Mouse (Mus musculus) kidney, postnatal 10 days (tissue): Measurements from ENCODE around the gene Cct7.

Experiments used
- DNase-seq: peaks from one replicate; pipeline ENCODE4 v3.0.0; 2021; ENCODE audit warnings: mixed read lengths

Gene Cct7

GRCm38 (mm10) chr6:85504908-85505307 lies 53.6 kb downstream of the Cct7 start:
- no peak for DNase-seq

DNA sequence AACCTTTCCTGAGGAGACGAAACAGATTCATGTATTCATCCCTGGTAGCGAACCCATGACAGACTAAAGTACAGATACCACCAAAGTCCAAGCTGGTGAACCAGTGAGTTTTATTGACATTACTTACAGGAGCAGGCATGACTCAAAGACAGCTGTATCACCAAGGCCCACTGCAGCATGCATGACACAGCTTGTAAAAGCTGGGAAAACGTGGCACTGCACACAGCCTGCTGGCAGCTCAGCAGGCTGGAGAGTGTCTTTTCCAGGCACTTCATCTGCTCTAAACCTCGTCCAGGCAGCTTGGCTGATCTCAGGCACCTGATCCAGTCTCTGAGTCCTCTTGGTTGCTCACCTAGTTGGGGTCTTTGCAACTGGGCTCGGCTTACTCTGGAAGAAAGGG lies 57.3 kb downstream of the Cct7 start:
- DNase-seq, result no peak

- peak; percentile 68 for DNase-seq
Measured at GRCm38 (mm10) chr6:85510476-85510875, 59.2 kb downstream of the Cct7 start.

DNA sequence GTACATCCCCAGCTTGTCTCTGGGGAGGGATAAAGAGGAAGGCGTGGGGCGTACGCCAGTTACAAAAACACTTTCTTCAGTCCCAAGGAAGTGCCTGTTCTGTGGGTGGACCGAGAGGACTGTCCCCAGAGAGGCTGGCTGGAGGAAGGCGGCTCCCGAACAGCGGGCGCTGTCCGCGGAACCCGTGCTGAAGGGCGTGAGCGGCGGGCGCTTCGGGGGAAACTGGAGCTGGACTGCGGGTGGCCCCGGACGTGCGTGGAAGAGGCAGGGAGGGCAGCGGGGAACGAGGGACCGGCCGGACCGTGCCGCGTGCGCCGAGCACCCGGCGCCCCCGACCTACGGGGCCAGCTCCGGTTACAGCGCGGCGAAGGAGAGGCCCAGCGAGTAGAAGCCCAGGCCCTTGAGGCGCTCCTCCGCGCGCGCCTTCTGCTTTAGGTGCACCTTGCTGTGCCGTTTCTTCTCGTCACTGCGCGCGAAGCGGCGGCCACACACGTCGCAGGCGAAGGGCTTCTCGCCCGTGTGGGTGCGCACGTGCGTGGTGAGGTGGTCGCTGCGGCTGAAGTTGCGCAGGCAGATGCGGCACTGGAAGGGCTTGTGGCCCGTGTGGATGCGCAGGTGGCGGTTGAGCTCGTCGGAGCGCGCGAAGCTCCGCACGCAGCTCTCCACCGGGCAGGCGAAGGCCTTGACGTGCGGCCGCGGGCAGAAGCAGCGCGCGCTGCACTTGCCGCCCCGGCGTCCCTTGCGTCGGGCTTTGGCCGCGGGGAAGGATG lies 60.2 kb downstream of the Cct7 start:
- DNase-seq, result peak; percentile 83

GRCm38 (mm10) chr6:85512056-85512440 lies 60.7 kb downstream of the Cct7 start:
- no peak for DNase-seq

DNA sequence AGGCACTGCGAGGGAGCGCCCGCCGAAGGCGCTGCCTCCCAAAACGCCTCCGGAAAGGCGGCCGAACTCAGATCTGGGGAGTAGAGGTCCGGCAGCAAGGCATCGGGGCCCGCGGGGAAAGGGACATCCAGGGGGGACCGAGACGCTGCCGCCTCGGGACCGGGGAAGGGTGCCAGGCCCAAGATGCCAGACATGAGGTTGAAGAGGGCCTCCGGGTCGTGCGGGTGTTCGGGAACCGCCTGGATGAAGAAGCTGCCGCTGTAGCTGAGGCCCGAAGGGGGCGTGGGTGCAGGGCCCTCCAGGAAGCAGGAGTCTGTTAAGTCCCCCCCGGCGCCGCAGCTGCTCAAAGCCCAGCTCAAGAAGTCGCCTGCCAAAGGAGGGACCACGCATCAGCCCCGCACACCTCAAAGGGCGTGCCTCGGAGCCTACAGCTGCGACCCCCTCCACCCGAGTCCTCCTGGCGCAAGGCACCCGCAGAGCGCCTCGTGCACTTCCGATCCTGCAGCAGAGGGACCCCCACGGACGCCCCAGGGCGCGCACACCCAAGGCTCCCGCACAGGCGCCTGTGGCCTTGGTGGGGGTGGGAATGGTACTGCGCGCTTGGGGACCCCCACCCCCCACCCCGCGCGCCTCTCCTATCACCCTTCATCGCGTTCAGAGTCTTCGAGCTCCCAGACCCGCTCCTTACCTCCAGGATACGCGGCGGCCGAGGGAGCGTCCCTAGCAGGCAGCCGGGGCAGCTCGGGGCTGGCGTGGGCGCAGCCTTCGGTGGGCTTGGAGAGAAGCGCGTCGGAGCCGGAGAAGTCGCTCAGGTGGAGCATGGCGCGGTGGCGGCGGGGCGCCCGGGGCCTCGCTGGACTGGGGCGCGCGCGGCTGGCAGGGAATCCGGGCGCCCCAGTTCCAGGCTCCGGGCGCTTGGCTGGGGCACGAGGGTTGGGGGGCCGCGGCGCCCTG lies 61.5 kb downstream of the Cct7 start:
- DNase-seq, result peak; percentile 10

DNA sequence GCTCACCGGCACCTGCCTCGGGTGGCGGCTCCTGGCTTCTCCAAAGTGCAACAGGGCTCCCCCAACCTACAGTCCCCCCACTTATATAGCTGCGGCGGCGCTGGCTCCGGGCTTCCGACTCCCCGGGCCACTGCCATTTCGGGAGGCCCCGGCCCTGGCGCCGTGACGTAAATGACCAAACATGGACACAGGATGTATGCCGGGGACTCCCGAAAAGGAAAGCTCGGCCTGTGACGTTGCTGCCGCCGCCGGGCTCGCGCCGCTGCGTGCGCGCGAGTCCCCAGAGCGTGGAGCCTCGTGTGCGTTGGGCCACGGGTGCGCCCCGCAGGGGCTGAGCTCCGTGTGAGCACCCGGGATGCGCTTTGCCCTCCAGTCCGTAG lies 62.2 kb downstream of the Cct7 start, which contains the start of gene Egr4:
Gene Egr4, minus strand, starts transcription at position 59 of the 380 bp plus-strand sequence.
- peak; percentile 48 for DNase-seq

DNA sequence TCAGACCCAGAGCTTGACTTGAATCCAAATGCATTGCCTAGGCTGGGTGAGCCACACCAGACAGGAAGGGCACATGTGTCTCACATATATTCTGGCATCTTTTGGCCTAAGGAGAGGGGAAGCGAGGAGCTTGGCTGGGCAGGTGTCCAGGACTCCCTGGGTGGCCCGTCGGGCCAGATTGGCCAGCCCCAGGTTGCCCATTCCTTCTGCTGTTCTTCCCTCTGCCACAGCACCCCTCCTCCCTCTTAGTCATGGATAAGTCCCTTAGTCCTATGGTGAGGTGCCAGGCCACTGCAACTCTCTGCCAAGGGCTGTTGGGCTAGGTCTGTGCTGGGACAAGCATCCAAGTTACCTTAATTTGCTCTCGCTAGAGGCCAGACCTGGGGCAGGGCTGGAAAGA lies 64.6 kb downstream of the Cct7 start:
- no peak for DNase-seq
